Mouse (Mus musculus) forebrain, embryonic 16.5 days (tissue): ENCODE data around the gene Cd36. TPM values are rescaled to one million over a fixed set of nuclear protein-coding genes. Genes with fewer than 3 reads are reported as not detected.
"Not testable (repeated sequence)": the region's sequence is repeated elsewhere in the genome, so short reads cannot be mapped to it uniquely, and the experiment has no call there.

Source experiments
- ATAC-seq: fragments of 200-750 bp; cut with Nextera tagmentation; 2 replicates; pipeline ENCODE4 v1.8.0; 2017; ENCODE audit warnings: mild to moderate bottlenecking, moderate library complexity
- H3K27ac ChIP-seq: fragments of 300-500 bp; sonication (generic); 2 replicates; pipeline ENCODE4 v1.5.1; 2014; ENCODE audit warnings: low read length, control low read depth
- H3K27me3 ChIP-seq: fragments of 300-500 bp; sonication (generic); replicated peaks from 2 replicates; pipeline ENCODE4 v1.6.1; 2014; ENCODE audit warnings: low read length; ENCODE audit not compliant: control insufficient read depth, insufficient read depth
- H3K36me3 ChIP-seq: fragments of 300-500 bp; sonication (generic); 2 replicates; pipeline ENCODE4 v1.6.1; 2014; ENCODE audit not compliant: control insufficient read depth, insufficient read depth
- H3K4me1 ChIP-seq: fragments of 300-500 bp; sonication (generic); replicated peaks from 2 replicates; pipeline ENCODE4 v1.6.1; 2014; ENCODE audit warnings: low read length; ENCODE audit not compliant: control insufficient read depth, insufficient read depth
- H3K4me2 ChIP-seq: fragments of 300-500 bp; sonication (generic); 2 replicates; pipeline ENCODE4 v1.6.1; 2014; ENCODE audit warnings: mild to moderate bottlenecking, low read length, control low read depth
- H3K4me3 ChIP-seq: fragments of 300-500 bp; sonication (generic); replicated peaks from 2 replicates; pipeline ENCODE4 v1.5.1; 2014; ENCODE audit warnings: mild to moderate bottlenecking, low read length, control low read depth
- H3K9ac ChIP-seq: fragments of 300-500 bp; sonication (generic); replicated peaks from 2 replicates; pipeline ENCODE4 v1.6.1; 2014; ENCODE audit warnings: low read depth, low read length, control low read depth
- H3K9me3 ChIP-seq: fragments of 300-500 bp; sonication (generic); 2 replicates; pipeline ENCODE4 v1.6.1; 2016; ENCODE audit warnings: low read length; ENCODE audit not compliant: control insufficient read depth
- WGBS: fragments of 180-500 bp; shearing (Covaris S2); extraction: QIAGEN DNeasy Blood & Tissue Kit; methylation state at CpG from one replicate; pipeline ENCODE4 v1.1.7; 2014; 5-methylcytosine and 5-hydroxymethylcytosine counted together
- polyA plus RNA-seq: library from polyadenylated mRNA; unstranded; fragments of >200 nt; fragmentation: Nextera tagmentation; extraction: Ambion mirVana; gene quantifications from 2 replicates; pipeline ENCODE4 v1.2.1, GENCODE M21; 2015

The Cd36 gene
- polyA plus RNA-seq: 0.87 and 1.3 TPM in 2 replicates

GRCm38 (mm10) chr5:17888598-17888997, at the start of gene Cd36:
Cd36 (minus strand) TSS chr5:17888801.
- H3K4me2 ChIP-seq: no peak within 1 kb of the TSS
- no peak within 1 kb of the TSS for H3K27ac ChIP-seq
- peak; percentile 45 for ATAC-seq
- no peaks in the 10 kb centered on the region for H3K9me3 ChIP-seq
- H3K4me1 ChIP-seq: no peaks in the 10 kb centered on the region
- H3K4me3 ChIP-seq: no peak within 1 kb of the TSS
- WGBS: 63% methylated on average over 5 of the region's 5 CpGs
- no peaks in the 10 kb centered on the region for H3K36me3 ChIP-seq
- no peaks in the 10 kb centered on the region for H3K27me3 ChIP-seq
- no peak within 1 kb of the TSS for H3K9ac ChIP-seq

DNA sequence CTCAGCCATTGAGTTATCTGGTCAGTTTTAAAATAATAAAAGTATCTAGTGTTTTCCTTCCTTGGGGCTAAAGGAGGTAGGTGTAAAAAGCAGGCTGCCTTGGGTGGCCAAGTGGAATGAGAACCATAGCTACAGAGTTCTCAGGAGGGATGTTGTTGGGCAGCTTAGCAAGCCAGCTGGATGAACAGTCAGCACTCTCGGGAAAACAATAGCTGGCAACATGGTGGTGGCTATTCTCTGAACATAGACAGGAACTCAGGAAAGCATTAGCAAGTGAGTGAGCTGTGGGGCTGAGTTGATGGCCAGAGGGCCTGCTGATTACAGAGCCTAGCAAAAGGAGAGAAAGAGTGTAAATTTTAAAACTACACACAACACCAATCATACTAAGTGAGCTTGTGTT, 45.9 kb upstream of the Cd36 start:
- no peak overlapping the region for H3K4me2 ChIP-seq
- no peaks in the 10 kb centered on the region for H3K27me3 ChIP-seq
- H3K4me1 ChIP-seq: no peaks in the 10 kb centered on the region
- H3K9ac ChIP-seq: no peak overlapping the region
- no peak for ATAC-seq
- H3K9me3 ChIP-seq: no peaks in the 10 kb centered on the region
- H3K36me3 ChIP-seq: no peaks in the 10 kb centered on the region
- no peak overlapping the region for H3K27ac ChIP-seq
- WGBS: 58% methylated on average over 1 of the region's 1 CpGs
- no peak overlapping the region for H3K4me3 ChIP-seq

DNA sequence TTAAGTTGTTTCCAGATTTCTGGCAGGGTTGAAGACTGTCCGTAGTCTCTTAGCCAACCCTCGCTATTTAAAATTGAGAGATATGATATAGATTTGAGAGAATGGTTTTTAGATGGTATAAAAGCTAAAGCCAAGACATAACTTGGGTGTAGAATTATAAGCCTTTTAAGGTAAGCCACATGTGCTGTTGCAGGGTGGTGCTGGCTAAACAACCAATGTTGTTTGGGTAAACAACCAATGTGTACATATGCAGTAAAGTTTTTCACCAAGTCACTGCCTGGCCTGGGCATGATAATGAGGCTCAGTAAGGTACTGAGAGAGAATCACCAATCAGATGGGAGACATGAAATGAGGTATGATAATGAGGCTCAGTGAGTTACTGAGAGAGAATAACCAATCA, 43.0 kb upstream of the Cd36 start:
- not testable (repeated sequence) for H3K4me1 ChIP-seq, ATAC-seq, H3K4me3 ChIP-seq, H3K27ac ChIP-seq, H3K9me3 ChIP-seq, H3K27me3 ChIP-seq, H3K9ac ChIP-seq, H3K4me2 ChIP-seq, H3K36me3 ChIP-seq
- WGBS: 97% methylated on average over 2 of the region's 2 CpGs

- Histone ChIP-seq H3K36me3 (no peaks in the 10 kb centered on the region), H3K4me1 (no peaks in the 10 kb centered on the region), H3K27me3 (no peaks in the 10 kb centered on the region), H3K9ac (no peak overlapping the region), H3K4me2 (no peak overlapping the region), H3K9me3 (no peaks in the 10 kb centered on the region), H3K4me3 (no peak overlapping the region), H3K27ac (no peak overlapping the region)
- ATAC-seq: no peak
- WGBS: 62% methylated on average over 7 of the region's 7 CpGs
Observed at GRCm38 (mm10) chr5:17929006-17929567, 40.5 kb upstream of the Cd36 start.

- no peak for ATAC-seq
Observed at GRCm38 (mm10) chr5:17928471-17928870, 39.9 kb upstream of the Cd36 start.

GRCm38 (mm10) chr5:17924085-17924518, 35.5 kb upstream of the Cd36 start:
- 69% methylated on average over 2 of the region's 2 CpGs for WGBS

More at GRCm38 (mm10) chr5:17928471-17928870, 39.9 kb upstream of the Cd36 start:
- H3K4me2 ChIP-seq: no peak overlapping the region
- no peaks in the 10 kb centered on the region for H3K36me3 ChIP-seq
- 34% methylated on average over 4 of the region's 4 CpGs for WGBS
- no peaks in the 10 kb centered on the region for H3K9me3 ChIP-seq
- H3K27me3 ChIP-seq: no peaks in the 10 kb centered on the region
- H3K4me3 ChIP-seq: no peak overlapping the region
- no peak overlapping the region for H3K27ac ChIP-seq
- H3K4me1 ChIP-seq: no peaks in the 10 kb centered on the region
- no peak overlapping the region for H3K9ac ChIP-seq

GRCm38 (mm10) chr5:17923648-17924047, 35.0 kb upstream of the Cd36 start:
- Histone ChIP-seq H3K9me3 (no peaks in the 10 kb centered on the region), H3K9ac (no peak overlapping the region), H3K4me2 (no peak overlapping the region), H3K36me3 (no peaks in the 10 kb centered on the region), H3K27ac (no peak overlapping the region), H3K27me3 (no peaks in the 10 kb centered on the region), H3K4me3 (no peak overlapping the region), H3K4me1 (no peaks in the 10 kb centered on the region)
- WGBS: 88% methylated on average over 3 of the region's 3 CpGs
- ATAC-seq: no peak

More at GRCm38 (mm10) chr5:17924085-17924518, 35.5 kb upstream of the Cd36 start:
- Histone ChIP-seq H3K9me3 (no peaks in the 10 kb centered on the region), H3K4me2 (no peak overlapping the region), H3K4me3 (no peak overlapping the region), H3K4me1 (no peaks in the 10 kb centered on the region), H3K9ac (no peak overlapping the region), H3K27me3 (no peaks in the 10 kb centered on the region), H3K27ac (no peak overlapping the region), H3K36me3 (no peaks in the 10 kb centered on the region)
- ATAC-seq: no peak

DNA sequence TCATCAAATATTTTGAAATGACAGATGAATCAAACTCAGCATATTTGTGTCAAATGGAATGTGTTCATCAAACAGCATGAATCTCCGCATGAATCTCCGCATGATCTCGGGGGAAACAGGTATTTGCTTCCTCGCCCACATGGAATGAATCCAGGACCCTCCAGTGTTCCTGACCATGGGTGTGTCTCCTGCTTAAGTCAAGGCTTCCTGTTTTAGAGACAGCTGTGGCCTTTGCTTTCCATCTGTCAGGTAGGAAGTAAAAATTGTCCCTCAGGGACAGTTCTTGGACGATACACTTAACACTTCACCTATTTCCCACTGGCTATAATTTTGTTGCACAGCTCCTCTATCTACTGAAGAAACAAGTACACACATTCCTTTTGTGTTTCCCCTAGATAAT, 30.4 kb upstream of the Cd36 start:
- H3K9me3 ChIP-seq: no peaks in the 10 kb centered on the region
- no peaks in the 10 kb centered on the region for H3K27me3 ChIP-seq
- ATAC-seq: no peak
- H3K4me3 ChIP-seq: no peak overlapping the region
- H3K9ac ChIP-seq: no peak overlapping the region
- no peaks in the 10 kb centered on the region for H3K4me1 ChIP-seq
- H3K27ac ChIP-seq: no peak overlapping the region
- no peaks in the 10 kb centered on the region for H3K36me3 ChIP-seq
- 88% methylated on average over 5 of the region's 5 CpGs for whole genome bisulfite sequencing
- H3K4me2 ChIP-seq: no peak overlapping the region

- no peak overlapping the region for H3K27ac ChIP-seq
- H3K27me3 ChIP-seq: no peaks in the 10 kb centered on the region
- no peaks in the 10 kb centered on the region for H3K9me3 ChIP-seq
- H3K9ac ChIP-seq: no peak overlapping the region
- H3K36me3 ChIP-seq: no peaks in the 10 kb centered on the region
- WGBS: 87% methylated on average over 7 of the region's 7 CpGs
- no peak overlapping the region for H3K4me2 ChIP-seq
- H3K4me1 ChIP-seq: no peaks in the 10 kb centered on the region
- H3K4me3 ChIP-seq: no peak overlapping the region
- no peak for ATAC-seq
Observed at GRCm38 (mm10) chr5:17904766-17905165, 16.2 kb upstream of the Cd36 start.

DNA sequence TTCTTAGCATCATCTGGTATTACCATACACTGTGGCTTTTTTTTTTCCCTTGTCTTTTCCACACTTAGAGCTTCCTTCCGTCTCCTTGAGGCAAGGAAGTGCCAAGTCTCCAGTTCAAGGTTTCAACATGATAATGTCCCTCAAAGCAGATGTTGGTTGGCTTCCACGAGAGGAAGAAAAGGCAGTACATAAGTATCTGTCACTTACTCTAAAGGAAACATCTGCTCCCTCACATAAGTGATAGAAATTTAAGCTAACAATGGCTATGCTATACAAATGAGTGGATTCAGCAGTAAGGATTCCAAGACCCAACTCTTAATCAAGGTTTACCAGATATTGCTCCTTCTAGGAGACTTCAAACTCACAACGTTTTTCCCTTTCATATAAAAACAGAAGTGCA, 10.3 kb upstream of the Cd36 start:
- ATAC-seq: no peak
- no peaks in the 10 kb centered on the region for H3K9me3 ChIP-seq
- H3K27ac ChIP-seq: no peak overlapping the region
- no peaks in the 10 kb centered on the region for H3K27me3 ChIP-seq
- H3K4me2 ChIP-seq: no peak overlapping the region
- H3K4me1 ChIP-seq: no peaks in the 10 kb centered on the region
- no peak overlapping the region for H3K4me3 ChIP-seq
- H3K9ac ChIP-seq: no peak overlapping the region
- 73% methylated on average over 3 of the region's 3 CpGs for WGBS
- H3K36me3 ChIP-seq: no peaks in the 10 kb centered on the region
